Mouse (Mus musculus): ENCODE measurements around the gene Batf.
"Not testable (repeated sequence)": the region's sequence is repeated elsewhere in the genome, so short reads cannot be mapped to it uniquely, and the experiment has no call there.

Gene Batf

GRCm38 (mm10) chr12:85684411-85685275 is 1.8 kb upstream of the Batf start:
- no peak for DNase-seq (ENCODE audit: low read depth, low spot score)

DNA sequence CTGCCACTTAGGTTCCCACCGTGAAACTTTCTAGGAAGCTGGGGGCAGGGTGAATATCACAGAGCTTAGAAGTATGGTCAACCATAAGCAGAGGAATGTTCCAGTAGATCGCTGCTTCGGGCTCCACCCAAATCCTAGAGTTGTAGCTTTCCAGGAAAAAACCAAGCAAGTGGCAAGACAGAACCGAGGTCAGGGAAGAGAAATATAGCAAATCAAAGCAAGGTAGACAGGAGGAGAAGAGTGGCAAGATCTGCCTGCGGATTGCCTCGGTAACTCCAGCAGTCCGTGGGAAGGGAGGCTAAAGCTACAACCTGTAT is 706 bp downstream of the Batf start:
- DNase-seq (ENCODE audit: low read depth, low spot score): no peak

DNA sequence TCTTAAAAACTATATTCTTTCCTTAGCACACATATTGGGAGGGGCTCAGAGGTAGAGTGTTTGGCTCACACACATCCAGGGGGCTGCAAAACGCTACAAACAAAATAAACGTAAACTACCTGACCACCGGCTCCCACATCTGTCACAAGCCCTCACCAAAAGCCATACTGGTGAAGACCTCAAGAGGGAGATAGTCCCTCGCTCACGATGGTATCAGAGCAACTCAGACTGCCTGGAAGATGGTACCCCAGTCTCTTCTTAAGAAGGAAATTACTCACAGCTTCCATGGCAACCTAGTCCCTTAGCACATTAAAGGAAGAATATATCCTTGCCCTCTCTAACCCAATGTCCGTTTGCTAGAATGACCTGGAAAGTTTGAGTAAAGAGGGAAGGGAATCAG is 1.4 kb downstream of the Batf start:
- DNase-seq (ENCODE audit: low read depth, low spot score): peak; percentile 13

DNA sequence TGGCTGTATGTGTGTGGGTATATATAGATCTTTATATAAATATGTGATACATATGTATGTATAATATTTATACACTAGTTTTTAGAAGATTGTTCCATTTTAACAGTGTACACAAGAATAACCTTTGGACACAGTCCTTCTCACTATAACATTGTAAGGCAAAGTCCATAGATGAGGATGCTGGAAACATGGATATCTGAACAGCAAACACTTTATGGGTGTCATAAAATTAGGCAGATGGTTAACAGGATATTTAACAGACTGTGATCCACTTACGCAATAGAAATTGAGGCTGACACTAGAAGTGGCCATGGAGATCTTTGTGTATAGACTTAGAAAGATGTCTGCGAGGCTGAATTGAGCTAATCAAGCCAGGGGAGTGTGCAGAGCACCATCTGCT is 9.3 kb downstream of the Batf start:
- DNase-seq (ENCODE audit: low read depth, low spot score): no peak

GRCm38 (mm10) chr12:85696436-85696835 is 10.0 kb downstream of the Batf start:
- no peak for DNase-seq (ENCODE audit: low read depth, low spot score)

DNA sequence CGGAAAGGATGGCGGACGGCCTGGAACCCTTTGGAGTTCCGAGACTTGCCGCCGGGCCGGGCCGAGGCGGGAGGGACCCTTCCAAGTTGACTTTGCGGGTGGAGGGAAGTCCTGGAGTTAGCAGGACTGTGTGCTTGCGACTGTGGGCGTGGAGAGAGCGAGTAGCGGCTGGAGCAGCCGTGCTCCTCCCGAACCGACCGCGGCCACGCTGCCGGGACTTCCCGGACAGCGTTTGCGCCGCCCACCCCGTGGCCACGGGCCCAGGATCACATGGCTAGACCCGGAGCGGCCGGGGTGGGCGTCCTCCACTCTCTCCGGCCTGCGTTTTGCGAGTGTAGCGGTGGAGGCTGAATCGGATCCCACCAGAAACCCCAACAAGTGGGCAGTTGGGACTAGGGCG is 11.7 kb downstream of the Batf start:
- DNase-seq (ENCODE audit: low read depth, low spot score): not testable (repeated sequence)

DNA sequence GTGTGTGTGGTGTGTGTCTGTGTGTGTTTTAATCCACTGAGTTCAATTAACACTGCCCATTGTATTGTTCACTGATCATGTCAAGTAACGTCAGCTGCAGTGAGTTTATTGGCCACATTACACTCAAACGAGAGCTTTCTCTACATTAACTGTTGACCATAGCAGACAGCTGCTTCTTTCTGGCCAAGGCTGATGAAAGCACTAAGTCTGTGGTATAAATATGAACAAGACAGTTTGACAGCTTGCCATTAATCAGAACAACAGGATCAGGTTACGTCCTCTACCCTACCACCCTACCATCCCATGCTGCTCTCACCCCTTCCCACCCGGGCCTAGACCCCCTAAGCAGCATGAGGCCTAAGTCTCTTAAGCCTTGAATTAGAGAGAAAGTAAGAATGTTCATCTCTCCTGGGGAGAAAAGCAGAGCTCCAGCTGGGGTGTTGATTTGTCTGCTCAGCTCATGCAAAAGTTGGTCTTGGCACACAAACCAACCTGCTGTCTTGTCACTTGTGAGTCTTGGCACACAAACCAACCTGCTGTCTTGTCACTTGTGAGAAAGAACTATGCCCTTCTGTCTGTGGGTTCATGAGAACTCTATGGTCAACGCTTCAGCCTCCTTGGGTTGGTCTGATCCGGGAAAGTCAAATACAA is 13.8 kb downstream of the Batf start:
- DNase-seq (ENCODE audit: low read depth, low spot score): no peak

- DNase-seq (ENCODE audit: low read depth, low spot score): no peak
Measured at GRCm38 (mm10) chr12:85700842-85701223, 14.4 kb downstream of the Batf start.

GRCm38 (mm10) chr12:85702166-85703055 is 15.9 kb downstream of the Batf start:
- DNase-seq (ENCODE audit: low read depth, low spot score): no peak

DNA sequence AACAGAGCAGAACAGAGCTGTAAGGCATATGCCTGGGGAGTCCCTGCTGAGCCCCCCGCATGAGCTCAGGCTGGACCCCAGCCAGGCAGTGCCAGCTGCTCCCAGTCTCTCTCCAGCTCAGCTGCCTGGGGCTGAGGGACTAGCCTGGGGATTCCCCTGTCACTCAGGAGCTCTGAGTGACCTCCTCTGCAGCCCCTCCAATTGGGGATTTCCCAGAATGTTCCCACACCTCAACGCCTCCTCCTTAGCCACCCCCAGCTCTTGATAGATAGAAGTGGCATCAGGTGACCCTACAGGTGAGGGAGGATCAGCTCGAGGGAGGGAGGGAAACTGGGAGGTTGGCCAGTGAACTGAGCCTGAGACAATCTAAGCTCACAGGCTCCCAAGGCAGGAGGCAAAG is 17.0 kb downstream of the Batf start:
- DNase-seq (ENCODE audit: low read depth, low spot score): no peak

GRCm38 (mm10) chr12:85704566-85704965 is 18.1 kb downstream of the Batf start:
- DNase-seq (ENCODE audit: low read depth, low spot score): no peak

GRCm38 (mm10) chr12:85705002-85705830 is 18.7 kb downstream of the Batf start:
- DNase-seq (ENCODE audit: low read depth, low spot score): peak; percentile 48

GRCm38 (mm10) chr12:85705831-85706530 is 19.5 kb downstream of the Batf start:
- DNase-seq (ENCODE audit: low read depth, low spot score): no peak

- no peak for DNase-seq (ENCODE audit: low read depth, low spot score)
Measured at GRCm38 (mm10) chr12:85706906-85707305, 20.4 kb downstream of the Batf start.

GRCm38 (mm10) chr12:85707391-85707790 is 20.9 kb downstream of the Batf start:
- DNase-seq (ENCODE audit: low read depth, low spot score): no peak

GRCm38 (mm10) chr12:85708556-85708955 is 22.1 kb downstream of the Batf start:
- DNase-seq (ENCODE audit: low read depth, low spot score): no peak

GRCm38 (mm10) chr12:85710695-85711094 is 24.2 kb downstream of the Batf start:
- no peak for DNase-seq (ENCODE audit: low read depth, low spot score)

- no peak for DNase-seq (ENCODE audit: low read depth, low spot score)
Measured at GRCm38 (mm10) chr12:85712587-85712986, 26.1 kb downstream of the Batf start.

DNA sequence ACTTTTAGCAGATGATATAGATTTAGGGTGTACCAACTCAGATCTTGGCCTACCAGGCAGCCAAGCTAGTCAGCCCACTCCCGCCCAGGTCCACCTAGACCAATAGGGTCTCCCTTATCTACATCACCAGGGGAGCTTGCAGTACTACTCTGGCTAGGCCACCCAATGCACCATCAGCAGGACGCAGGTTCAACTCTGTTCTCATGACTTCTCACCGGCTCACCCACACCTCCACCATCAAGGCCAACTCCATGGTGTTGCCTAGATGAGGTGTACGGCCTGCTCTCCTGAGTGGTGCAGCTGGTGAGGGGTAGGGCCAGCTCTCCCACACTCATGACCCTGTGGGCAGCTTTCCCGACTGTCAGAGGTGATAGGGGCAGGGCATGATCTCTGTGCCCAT is 27.7 kb downstream of the Batf start:
- no peak for DNase-seq (ENCODE audit: low read depth, low spot score)

DNA sequence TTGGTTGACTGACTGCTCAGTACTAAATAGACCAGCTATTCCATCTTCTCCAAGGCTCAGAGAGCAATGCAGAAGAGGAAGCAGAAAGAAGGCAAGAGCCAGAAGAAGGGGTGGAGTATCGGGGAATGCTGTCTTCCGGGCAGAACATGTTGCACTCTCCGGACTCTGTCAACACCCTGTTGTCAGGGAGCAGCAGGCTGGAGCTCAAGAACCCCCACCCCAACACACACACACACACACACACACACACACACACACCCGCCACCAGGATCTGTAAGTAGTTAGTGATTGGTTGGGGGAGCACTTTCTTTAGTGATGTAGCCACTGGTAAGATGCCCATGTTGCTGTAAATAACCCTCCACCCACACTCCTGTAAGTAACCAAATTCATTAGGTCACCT is 38.8 kb downstream of the Batf start:
- no peak for DNase-seq (ENCODE audit: low read depth, low spot score)
